Mouse (Mus musculus) thymus, adult 2 months (tissue): ENCODE results near the gene Vgll4. TPM values are rescaled to one million over a fixed set of nuclear protein-coding genes. Genes with fewer than 3 reads are reported as not detected.

Experiments
- DNase-seq: peaks from one replicate; pipeline ENCODE4 v3.0.0; 2021
- H3K27ac ChIP-seq: fragments of 200-500 bp; 2 replicates; pipeline ENCODE4 v1.5.1; 2012; ENCODE audit warnings: low read length, control low read depth; ENCODE audit not compliant: control insufficient read depth, insufficient read depth
- H3K27me3 ChIP-seq: fragments of 200-500 bp; 2 replicates; pipeline ENCODE4 v1.6.1; 2012; ENCODE audit warnings: mild to moderate bottlenecking, low read length, moderate library complexity, mixed read lengths; ENCODE audit not compliant: control insufficient read depth, insufficient read depth
- H3K36me3 ChIP-seq: fragments of 200-500 bp; 2 replicates; pipeline ENCODE4 v1.6.1; 2012; ENCODE audit warnings: mild to moderate bottlenecking, low read length, moderate library complexity; ENCODE audit not compliant: control insufficient read depth, insufficient read depth
- H3K4me1 ChIP-seq: fragments of 200-500 bp; replicated peaks from 2 replicates; pipeline ENCODE4 v1.6.1; 2012; ENCODE audit warnings: low read length; ENCODE audit not compliant: control insufficient read depth, insufficient read depth
- H3K4me3 ChIP-seq: fragments of 200-500 bp; 2 replicates; pipeline ENCODE4 v1.5.1; 2012; ENCODE audit warnings: mild to moderate bottlenecking, low read length, control low read depth, moderate library complexity; ENCODE audit not compliant: control insufficient read depth, insufficient read depth
- CTCF ChIP-seq: fragments of 200-500 bp; IDR thresholded peaks from 2 replicates; pipeline ENCODE4 v1.5.1; 2012; ENCODE audit warnings: mild to moderate bottlenecking, control low read depth, low read length, moderate library complexity, borderline replicate concordance; ENCODE audit not compliant: control insufficient read depth, poor library complexity, insufficient read depth; ENCODE audit errors: extremely low read depth
- POLR2A ChIP-seq: fragments of 200-500 bp; IDR thresholded peaks from 2 replicates; pipeline ENCODE4 v1.6.1; 2012; ENCODE audit warnings: mild to moderate bottlenecking, low read length, control low read depth, moderate library complexity; ENCODE audit not compliant: control insufficient read depth, poor library complexity, insufficient read depth; ENCODE audit errors: extremely low read depth
- WGBS: fragments of 180-500 bp; shearing (Covaris S2); methylation state at CpG from one replicate; pipeline ENCODE4 v1.1.7; 2018; 5-methylcytosine and 5-hydroxymethylcytosine counted together
- polyA plus RNA-seq: library from polyadenylated mRNA; depleted of rRNA; stranded (reverse); fragments of >200 nt; gene quantifications from 2 replicates; pipeline ENCODE4 v1.2.3, GENCODE M21; 2012

The Vgll4 gene
- polyA plus RNA-seq, 1 experiment, result 107 TPM

- 92% methylated on average over 3 of the region's 3 CpGs for WGBS
- no peaks in the 10 kb centered on the region for H3K36me3 ChIP-seq
- no peak overlapping the region for H3K4me3 ChIP-seq
- peaks cover 22% of the 10 kb centered on the region for H3K4me1 ChIP-seq
- H3K27me3 ChIP-seq, result no peaks in the 10 kb centered on the region
- no peak overlapping the region for H3K27ac ChIP-seq
- no peak for DNase-seq
- TF ChIP-seq CTCF (no peak), POLR2A (no peak)
These were observed 34.4 kb downstream of the Vgll4 start for GRCm38 (mm10) chr6:114935362-114935761.

- no peaks in the 10 kb centered on the region for H3K36me3 ChIP-seq
- H3K4me3 ChIP-seq, result no peak overlapping the region
- peaks cover 30% of the 10 kb centered on the region for H3K4me1 ChIP-seq
- no peaks in the 10 kb centered on the region for H3K27me3 ChIP-seq
- no peak overlapping the region for H3K27ac ChIP-seq
- TF ChIP-seq CTCF, result no peak
- TF ChIP-seq POLR2A, result no peak
- no peak for DNase-seq
- WGBS, result 90% methylated on average over 11 of the region's 11 CpGs
These were observed 35.7 kb downstream of the Vgll4 start for GRCm38 (mm10) chr6:114934045-114934444.

DNA sequence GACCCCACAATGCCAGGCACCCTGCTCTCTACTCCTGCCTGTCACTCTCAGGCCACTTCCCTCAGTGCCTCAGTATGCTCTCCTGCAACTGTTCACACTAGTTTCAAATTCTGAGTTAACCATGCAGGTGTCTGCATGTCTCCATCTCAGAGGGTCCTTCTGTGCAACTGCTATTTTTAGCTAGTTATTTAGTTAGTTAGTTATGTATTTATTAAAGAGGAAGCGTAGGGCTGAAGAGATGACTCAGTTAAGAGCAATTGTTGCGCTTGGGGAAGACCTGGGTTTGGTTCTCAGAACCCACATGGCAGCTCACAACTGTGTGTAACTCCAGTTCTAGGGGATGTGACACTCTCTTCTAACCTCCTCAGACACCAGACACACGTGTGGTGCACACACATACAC, 36.8 kb downstream of the Vgll4 start:
- TF ChIP-seq POLR2A (no peak), CTCF (no peak)
- DNase-seq, result no peak
- Histone ChIP-seq H3K27ac (no peak overlapping the region), H3K4me1 (peaks cover 30% of the 10 kb centered on the region), H3K4me3 (no peak overlapping the region), H3K27me3 (no peaks in the 10 kb centered on the region), H3K36me3 (no peaks in the 10 kb centered on the region)
- WGBS, result 95% methylated on average over 3 of the region's 3 CpGs

GRCm38 (mm10) chr6:114932116-114932500, 37.7 kb downstream of the Vgll4 start:
- no peak for DNase-seq
- Histone ChIP-seq H3K4me1 (peaks cover 29% of the 10 kb centered on the region), H3K27me3 (no peaks in the 10 kb centered on the region), H3K36me3 (no peaks in the 10 kb centered on the region), H3K4me3 (no peak overlapping the region), H3K27ac (no peak overlapping the region)
- TF ChIP-seq CTCF, result no peak
- no peak for TF ChIP-seq POLR2A
- 92% methylated on average over 5 of the region's 5 CpGs for WGBS

GRCm38 (mm10) chr6:114931212-114932115, 38.3 kb downstream of the Vgll4 start:
- no peak overlapping the region for H3K27ac ChIP-seq
- WGBS, result 64% methylated on average over 28 of the region's 28 CpGs

GRCm38 (mm10) chr6:114930646-114931045, 39.1 kb downstream of the Vgll4 start:
- TF ChIP-seq POLR2A, result no peak
- no peak for TF ChIP-seq CTCF
- DNase-seq, result no peak
- no peaks in the 10 kb centered on the region for H3K27me3 ChIP-seq
- H3K27ac ChIP-seq, result no peak overlapping the region
- no peaks in the 10 kb centered on the region for H3K36me3 ChIP-seq
- H3K4me1 ChIP-seq, result peaks cover 22% of the 10 kb centered on the region
- WGBS, result 92% methylated on average over 8 of the region's 8 CpGs
- H3K4me3 ChIP-seq, result no peak overlapping the region

More at GRCm38 (mm10) chr6:114931212-114932115, 38.3 kb downstream of the Vgll4 start:
- no peak for DNase-seq
- H3K27me3 ChIP-seq, result no peaks in the 10 kb centered on the region
- H3K36me3 ChIP-seq, result no peaks in the 10 kb centered on the region
- H3K4me3 ChIP-seq, result no peak overlapping the region
- no peak for TF ChIP-seq CTCF
- no peak for TF ChIP-seq POLR2A
- peaks cover 22% of the 10 kb centered on the region for H3K4me1 ChIP-seq

DNA sequence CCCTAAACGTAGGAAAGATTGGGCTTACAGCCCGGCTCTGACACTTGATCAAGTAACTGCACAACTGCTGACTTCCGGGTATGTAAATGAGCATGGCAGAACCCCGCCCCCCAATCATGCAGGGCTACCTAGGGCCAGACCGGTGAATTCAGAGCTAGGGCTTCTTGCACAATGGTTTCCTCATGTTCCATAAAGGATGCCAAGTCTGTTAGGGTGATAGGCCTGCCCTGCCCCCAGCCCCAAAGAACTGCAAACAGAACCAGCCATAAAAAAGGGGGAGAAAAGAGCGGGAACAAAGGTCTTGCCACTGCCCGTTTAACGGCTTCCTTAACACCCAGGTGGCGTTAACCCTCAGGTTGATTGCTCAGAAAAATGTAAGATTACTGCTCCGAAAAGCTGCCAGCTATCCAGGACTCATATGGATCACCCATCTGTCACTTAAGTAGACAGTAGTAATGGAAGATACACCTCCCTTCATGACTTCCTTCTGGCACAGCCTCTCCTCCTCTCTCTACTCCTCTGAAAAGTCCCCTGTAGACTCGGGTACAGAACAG, 39.7 kb downstream of the Vgll4 start:
- Histone ChIP-seq H3K4me3 (peak overlapping the region; percentile 27), H3K4me1 (peaks cover 22% of the 10 kb centered on the region), H3K27ac (peak overlapping the region; percentile 17; the same call in 1 of the 2 replicates), H3K27me3 (no peaks in the 10 kb centered on the region), H3K36me3 (no peaks in the 10 kb centered on the region)
- DNase-seq, result peak; percentile 64
- WGBS, result 26% methylated on average over 11 of the region's 11 CpGs
- no peak for TF ChIP-seq CTCF
